Mouse (Mus musculus): ENCODE measurements around the gene Smarcad1.
"Not testable (repeated sequence)": the region's sequence is repeated elsewhere in the genome, so short reads cannot be mapped to it uniquely, and the experiment has no call there.

The Smarcad1 gene

DNA sequence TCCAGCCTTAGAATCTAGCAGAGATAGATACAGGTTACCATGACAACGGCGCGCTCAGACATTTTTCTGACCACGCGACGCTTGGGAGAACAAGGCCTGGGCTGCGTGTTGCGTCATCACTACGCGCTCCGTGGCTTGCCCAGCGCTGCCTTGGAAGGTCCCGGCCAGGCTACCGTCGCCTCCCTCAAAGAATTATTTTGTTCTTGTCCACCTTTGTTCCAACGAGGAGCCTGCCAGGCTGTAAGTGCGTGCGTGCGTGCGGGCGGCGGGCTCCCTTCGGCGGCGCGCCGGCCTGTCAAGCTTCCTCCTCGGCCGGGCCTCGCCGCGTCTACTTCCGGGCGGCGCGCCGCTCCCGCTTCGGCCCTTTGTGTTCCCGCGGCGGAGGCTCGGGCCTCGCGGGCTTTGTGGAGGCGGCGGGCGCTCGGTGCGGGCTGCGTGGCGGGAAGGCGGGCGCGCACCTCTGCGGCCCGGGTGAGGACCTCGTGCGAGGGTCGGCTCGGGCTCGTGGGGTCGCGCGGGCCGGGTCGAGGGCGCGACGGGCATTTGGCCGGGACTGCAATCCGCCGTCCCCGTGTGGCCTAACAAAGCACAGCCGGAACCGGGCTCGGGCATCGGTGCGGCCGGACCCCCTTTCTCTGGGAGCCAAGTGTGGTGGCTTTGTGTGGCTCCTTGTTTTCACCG, at the start of gene Smarcad1:
Smarcad1 (plus strand) TSS at position 93 of the 681 bp plus-strand sequence.
- DNase-seq (ENCODE audit: low spot score), result peak; percentile 97

DNA sequence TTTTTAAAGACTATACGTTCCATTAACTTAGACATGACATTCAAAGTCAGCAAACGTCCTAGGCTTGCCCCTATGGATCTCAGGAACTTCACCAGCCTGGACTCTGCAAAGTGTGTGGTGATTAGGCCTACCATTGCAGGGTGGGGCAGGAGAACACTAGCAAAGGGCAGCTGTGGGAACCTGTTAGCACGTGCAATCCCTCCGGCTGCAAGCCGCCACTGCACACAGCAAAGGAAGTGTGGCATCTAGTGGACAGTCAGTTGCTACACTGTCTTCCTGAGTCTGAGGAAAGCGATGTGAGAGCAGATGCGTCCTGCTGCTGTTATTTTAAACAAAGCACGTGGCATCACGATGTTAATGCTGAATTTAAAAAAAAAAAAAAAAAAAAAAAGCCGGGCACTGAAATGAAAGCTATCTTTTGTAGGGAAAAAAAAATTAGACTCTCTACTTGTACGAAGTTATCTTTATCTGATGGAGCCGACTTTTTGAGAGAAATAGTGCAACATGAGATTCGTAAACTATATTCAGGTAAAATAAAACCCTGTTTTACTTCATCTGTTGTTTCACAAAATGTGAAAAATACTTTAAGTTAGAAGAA, 45.5 kb upstream of the Smarcad1 start:
- DNase-seq (ENCODE audit: low spot score), result peak; percentile 55

DNA sequence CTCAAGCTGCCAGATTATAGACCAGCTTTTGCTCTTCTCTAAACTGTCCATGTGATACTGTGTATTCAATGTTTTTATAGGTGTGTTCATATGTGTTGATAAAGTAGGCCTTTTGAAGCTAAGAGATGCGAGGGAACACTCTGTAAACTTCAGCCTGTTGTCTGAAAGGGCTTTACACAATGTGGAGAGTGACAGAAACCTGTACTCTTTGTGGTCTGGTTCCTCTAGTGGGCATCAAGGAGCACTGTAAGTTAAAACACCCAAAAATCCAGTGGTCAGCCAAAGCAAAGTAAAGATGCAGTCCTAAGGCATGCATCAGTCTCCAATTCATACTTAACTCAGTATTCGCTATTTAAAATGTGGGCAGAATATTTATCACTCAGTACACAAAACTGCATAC, 44.6 kb upstream of the Smarcad1 start:
- DNase-seq (ENCODE audit: low spot score), result no peak

GRCm38 (mm10) chr6:65000757-65001156, 41.6 kb upstream of the Smarcad1 start:
- DNase-seq (ENCODE audit: low spot score), result not testable (repeated sequence)

DNA sequence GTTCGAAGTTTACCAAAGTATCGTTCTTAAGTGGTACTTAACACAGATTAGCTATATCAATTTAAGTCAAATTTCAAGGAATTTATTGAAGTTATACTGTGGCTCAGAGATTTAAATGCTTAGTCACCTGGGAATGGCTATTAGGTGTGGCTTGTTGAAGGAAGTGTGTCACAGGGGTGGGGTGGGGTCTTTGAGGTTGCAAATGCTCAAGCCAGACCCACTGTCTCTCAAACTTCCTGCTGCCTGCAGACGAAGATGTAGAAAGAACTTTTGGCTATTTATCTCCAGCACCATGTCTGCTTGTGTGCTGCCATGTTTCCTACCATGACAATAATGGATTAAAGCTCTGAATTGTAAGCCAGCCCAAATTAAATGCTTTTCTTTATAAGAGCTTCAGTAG, 40.2 kb upstream of the Smarcad1 start:
- no peak for DNase-seq (ENCODE audit: low spot score)

- DNase-seq (ENCODE audit: low spot score), result no peak
Measured at GRCm38 (mm10) chr6:65008836-65009235, 33.5 kb upstream of the Smarcad1 start.

- DNase-seq (ENCODE audit: low spot score), result no peak
Measured at GRCm38 (mm10) chr6:65011444-65011990, 30.9 kb upstream of the Smarcad1 start.

DNA sequence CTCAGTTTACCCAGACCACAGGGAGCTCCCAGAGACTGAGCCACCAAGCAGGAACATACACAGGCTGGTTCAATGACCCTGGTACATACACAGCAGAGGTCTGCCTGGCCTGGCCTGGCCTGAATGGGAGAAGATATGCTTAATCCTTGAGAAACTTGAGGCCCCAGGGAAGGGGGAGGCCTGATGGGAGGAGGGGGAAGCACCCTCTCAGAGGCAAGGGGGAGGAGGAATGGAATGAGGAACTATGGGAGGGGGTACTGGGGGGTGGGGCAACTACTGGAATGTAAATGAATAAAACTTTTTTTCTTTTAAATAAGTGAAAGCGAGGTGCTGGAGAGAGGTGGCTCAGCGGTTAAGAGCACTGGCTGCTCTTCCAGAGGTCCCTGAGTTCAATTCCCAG, 30.2 kb upstream of the Smarcad1 start:
- no peak for DNase-seq (ENCODE audit: low spot score)

DNA sequence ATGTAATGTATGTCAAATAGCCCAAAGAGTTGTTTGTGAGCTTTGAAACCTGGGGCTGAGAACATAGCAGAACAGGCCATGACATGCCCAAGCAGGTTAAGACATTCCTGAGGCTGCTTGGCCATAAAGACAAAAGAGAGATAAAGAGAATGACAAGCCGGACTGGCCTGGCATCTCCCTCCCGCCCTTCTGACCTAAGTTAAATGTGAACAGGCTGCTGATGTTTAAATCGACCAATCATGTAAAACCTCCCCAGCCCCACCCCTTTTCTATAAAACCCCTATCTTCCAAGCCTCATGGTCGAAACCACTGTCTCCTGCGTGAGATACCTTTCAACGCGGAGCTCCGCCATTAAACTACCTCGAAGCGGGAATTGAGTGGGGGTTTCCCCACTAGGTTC, 24.8 kb upstream of the Smarcad1 start:
- no peak for DNase-seq (ENCODE audit: low spot score)

DNA sequence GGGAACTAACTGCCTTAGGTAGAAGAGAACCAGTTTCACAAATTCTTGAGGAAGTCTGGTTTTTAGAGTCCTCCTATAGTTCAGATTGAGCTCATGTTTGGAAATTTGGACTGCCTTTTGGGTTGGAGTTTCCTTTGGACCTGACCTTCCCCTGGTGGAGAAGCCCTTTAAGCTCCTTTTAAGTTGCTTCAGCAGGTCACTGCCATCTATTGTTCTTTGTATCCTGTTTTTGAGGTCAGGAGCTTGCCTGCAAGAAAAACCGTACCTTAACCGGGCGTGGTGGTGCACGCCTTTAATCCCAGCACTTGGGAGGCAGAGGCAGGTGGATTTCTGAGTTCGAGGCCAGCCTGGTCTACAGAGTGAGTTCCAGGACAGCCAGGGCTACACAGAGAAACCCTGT, 23.4 kb upstream of the Smarcad1 start:
- DNase-seq (ENCODE audit: low spot score), result not testable (repeated sequence)

- no peak for DNase-seq (ENCODE audit: low spot score)
Measured at GRCm38 (mm10) chr6:65021883-65022282, 20.5 kb upstream of the Smarcad1 start.

DNA sequence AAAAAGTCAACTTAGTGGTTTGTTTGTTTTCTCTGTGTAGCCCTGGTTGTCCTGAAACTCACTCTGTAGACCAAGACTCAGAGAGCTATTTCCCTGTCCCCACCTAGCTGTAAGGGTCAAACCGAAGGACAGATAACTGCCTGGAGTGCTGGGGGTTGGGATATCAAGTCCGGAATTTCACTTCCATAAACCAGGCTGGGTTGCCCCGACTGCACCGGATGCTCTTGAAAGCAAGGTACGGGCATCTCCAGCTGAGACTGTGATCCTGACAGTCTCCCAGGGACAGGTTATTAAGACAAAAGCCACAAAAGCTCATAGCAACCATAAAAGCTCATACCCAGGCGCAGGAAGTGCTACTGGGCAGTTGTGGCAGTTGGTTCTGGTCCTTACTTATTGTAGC, 19.3 kb upstream of the Smarcad1 start:
- DNase-seq (ENCODE audit: low spot score), result no peak

DNA sequence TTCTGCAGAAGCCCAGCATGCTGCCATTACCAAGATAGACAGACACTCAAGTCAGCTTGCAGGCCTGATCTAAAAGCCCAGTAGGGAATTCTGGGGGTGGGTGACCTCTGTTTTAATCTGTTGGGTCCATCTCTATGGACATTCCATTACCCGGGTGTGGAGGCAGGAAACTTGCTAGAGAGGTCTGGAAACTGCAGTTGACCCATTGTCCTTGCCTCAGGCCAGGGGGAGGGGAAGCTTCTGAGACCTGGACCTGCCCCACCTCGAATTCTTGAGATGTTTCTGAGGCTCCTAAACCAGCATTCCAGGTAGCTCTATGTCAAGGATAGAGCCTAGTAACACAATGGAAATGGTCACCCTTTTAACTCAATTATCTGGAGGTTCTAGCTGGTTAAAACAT, 17.7 kb upstream of the Smarcad1 start:
- no peak for DNase-seq (ENCODE audit: low spot score)

GRCm38 (mm10) chr6:65025130-65025529, 17.3 kb upstream of the Smarcad1 start:
- DNase-seq (ENCODE audit: low spot score), result no peak

- DNase-seq (ENCODE audit: low spot score), result no peak
Measured at GRCm38 (mm10) chr6:65034661-65035060, 7.7 kb upstream of the Smarcad1 start.

GRCm38 (mm10) chr6:65035469-65035868, 6.9 kb upstream of the Smarcad1 start:
- no peak for DNase-seq (ENCODE audit: low spot score)

DNA sequence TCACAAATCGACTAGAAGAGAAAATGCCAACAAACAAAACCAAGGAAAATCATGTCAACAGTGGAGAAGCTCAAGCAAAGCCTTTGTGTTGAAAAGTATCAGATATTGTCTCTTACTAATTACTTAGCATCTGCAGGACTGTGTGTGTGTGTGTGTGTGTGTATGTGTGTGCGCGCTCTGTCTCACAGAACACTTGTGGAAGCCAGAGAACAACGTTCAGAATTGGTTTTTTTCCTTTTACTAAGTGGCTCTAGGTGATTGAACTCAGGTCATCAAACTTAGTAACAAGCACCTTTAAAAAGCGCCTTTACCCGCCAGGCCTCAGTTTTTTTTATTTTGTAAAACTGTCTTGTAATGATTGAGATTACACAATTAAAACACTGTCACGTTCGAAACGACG, 451 bp upstream of the Smarcad1 start:
- peak; percentile 37 for DNase-seq (ENCODE audit: low spot score)

GRCm38 (mm10) chr6:65043241-65043640, 858 bp downstream of the Smarcad1 start:
- DNase-seq (ENCODE audit: low spot score), result no peak

DNA sequence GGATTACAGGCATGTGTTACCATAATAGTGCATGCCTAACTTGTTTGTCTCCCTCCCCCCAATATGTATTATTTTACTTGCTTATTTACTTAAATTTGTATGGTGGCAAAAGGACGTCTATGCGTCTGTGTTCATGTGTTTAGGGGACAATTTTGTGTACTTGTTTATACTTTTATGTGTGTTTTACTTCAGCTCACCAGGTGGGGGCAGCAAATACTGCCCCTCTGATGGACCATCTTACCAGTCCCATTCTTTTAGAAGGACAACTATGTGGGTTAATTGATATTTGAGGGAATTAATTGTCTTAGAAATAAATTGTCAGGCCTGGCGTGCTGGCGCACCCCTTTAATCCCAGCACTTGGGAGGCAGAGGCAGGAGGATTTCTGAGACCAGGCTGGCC, 6.7 kb downstream of the Smarcad1 start:
- no peak for DNase-seq (ENCODE audit: low spot score)

- no peak for DNase-seq (ENCODE audit: low spot score)
Measured at GRCm38 (mm10) chr6:65056620-65057019, 14.2 kb downstream of the Smarcad1 start.

- not testable (repeated sequence) for DNase-seq (ENCODE audit: low spot score)
Measured at GRCm38 (mm10) chr6:65057137-65057536, 14.8 kb downstream of the Smarcad1 start.

- DNase-seq (ENCODE audit: low spot score), result no peak
Measured at GRCm38 (mm10) chr6:65061049-65061448, 18.7 kb downstream of the Smarcad1 start.

GRCm38 (mm10) chr6:65075201-65075600, 32.8 kb downstream of the Smarcad1 start:
- peak; percentile 10 for DNase-seq (ENCODE audit: low spot score)

DNA sequence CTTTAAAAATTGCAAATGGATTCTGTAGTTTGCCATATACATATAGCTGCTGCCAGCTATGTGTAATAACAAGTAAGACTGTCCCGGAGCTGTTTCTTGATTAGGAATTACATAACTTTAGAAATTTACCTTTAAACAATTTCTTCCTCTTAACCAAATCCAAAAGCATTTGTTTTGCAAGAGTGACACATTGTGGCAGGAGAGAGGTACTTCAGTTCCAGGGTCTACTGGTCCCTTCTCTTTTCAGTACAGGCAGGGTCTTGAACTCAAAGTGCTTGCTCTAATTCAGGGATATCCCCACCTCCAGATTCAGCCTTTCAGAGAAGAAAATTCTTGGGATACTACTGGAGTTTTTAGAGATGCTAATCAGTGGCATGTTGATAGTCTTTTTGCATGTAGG, 36.8 kb downstream of the Smarcad1 start:
- DNase-seq (ENCODE audit: low spot score), result peak; percentile 38

Data from retina, embryonic 14.5 days (tissue).